Mouse (Mus musculus) CH12.LX (cell line): ENCODE results near the gene Pdzd8.

Source experiments
- CTCF ChIP-seq, 2 experiments: IDR thresholded peaks in 1 of 2; conservative IDR thresholded peaks in 1 of 2; 2 replicates each; pipeline ENCODE4 v1.5.1; 2011 to 2012; ENCODE audit warnings: low read depth in 2 of 2, low read length in 2 of 2, improper control_type of control experiment in 1 of 2, inconsistent platforms in 1 of 2, mild to moderate bottlenecking in 1 of 2, moderate library complexity in 1 of 2
- HCFC1 ChIP-seq: IDR thresholded peaks from 2 replicates; pipeline ENCODE4 v1.6.1; 2012; ENCODE audit warnings: low read depth, mild to moderate bottlenecking, inconsistent platforms, low read length, improper control_type of control experiment
- POLR2A ChIP-seq: IDR thresholded peaks from 2 replicates; pipeline ENCODE4 v1.6.1; 2011; ENCODE audit warnings: low read depth, mild to moderate bottlenecking, improper control_type of control experiment, low read length
- POLR2AphosphoS2 ChIP-seq: IDR thresholded peaks from 2 replicates; pipeline ENCODE4 v1.6.1; 2011; ENCODE audit warnings: low read depth, low read length, improper control_type of control experiment

DNA sequence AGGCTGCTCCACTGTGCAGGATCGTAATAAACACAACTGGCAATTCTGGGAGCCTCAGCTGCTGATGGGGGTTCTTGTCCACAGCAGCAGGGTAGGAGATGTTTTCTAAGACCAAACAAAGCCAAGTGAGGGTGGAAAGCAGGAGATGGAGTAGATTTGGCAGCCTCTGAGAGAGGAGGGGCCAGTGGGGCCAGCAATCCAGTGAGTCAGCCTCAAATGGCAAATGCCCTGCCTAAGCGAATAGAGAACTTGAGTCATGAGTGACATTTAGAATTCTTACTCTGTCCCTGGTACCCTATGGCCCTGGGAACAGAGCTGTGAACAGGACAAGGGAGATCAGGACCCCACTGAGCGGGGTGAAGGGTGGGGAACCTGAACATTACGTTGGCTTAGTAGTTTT, 97.4 kb downstream of the Pdzd8 start:
- no peak for TF ChIP-seq CTCF (conservative IDR thresholded peaks at IDR 0.05 in 1 of 2, IDR thresholded peaks at IDR 0.05 in 1 of 2; ENCODE audit: low read depth in 2 of 2, low read length in 2 of 2)
- TF ChIP-seq POLR2AphosphoS2, result no peak
- TF ChIP-seq POLR2A, result no peak
- TF ChIP-seq HCFC1, result no peak
